Mouse (Mus musculus) thymus, adult 2 months (tissue): ENCODE measurements around the gene Cysrt1.

Experiments
- CTCF ChIP-seq: fragments of 200-500 bp; IDR thresholded peaks from 2 replicates; pipeline ENCODE4 v1.5.1; 2012; ENCODE audit warnings: mild to moderate bottlenecking, control low read depth, low read length, moderate library complexity, borderline replicate concordance; ENCODE audit not compliant: control insufficient read depth, poor library complexity, insufficient read depth; ENCODE audit errors: extremely low read depth
- POLR2A ChIP-seq: fragments of 200-500 bp; IDR thresholded peaks from 2 replicates; pipeline ENCODE4 v1.6.1; 2012; ENCODE audit warnings: mild to moderate bottlenecking, low read length, control low read depth, moderate library complexity; ENCODE audit not compliant: control insufficient read depth, poor library complexity, insufficient read depth; ENCODE audit errors: extremely low read depth

- no peak for TF ChIP-seq POLR2A
- no peak for TF ChIP-seq CTCF
Observed at GRCm38 (mm10) chr2:25225811-25226379, 16.4 kb downstream of the Cysrt1 start.
